Mouse (Mus musculus) G1E (cell line): Measurements from ENCODE around the gene Mmp15.

Experiments
- CTCF ChIP-seq: IDR thresholded peaks from 2 replicates; pipeline ENCODE4 v1.5.1; 2012; ENCODE audit warnings: low read depth, low read length, inconsistent platforms, mixed read lengths
- POLR2AphosphoS5 ChIP-seq: IDR thresholded peaks from 2 replicates; pipeline ENCODE4 v1.6.1; 2012; ENCODE audit warnings: low read depth, low read length, inconsistent platforms; ENCODE audit not compliant: insufficient replicate concordance

GRCm38 (mm10) chr8:95374429-95374828, 22.4 kb downstream of the Mmp15 start:
- TF ChIP-seq CTCF = no peak
- TF ChIP-seq POLR2AphosphoS5 = no peak
